Mouse (Mus musculus): ENCODE results near the gene Slc19a2. TPM values are rescaled to one million over a fixed set of nuclear protein-coding genes. Genes with fewer than 3 reads are reported as not detected.

The Slc19a2 gene
- polyA plus RNA-seq, 1 experiment: 8.2 TPM

DNA sequence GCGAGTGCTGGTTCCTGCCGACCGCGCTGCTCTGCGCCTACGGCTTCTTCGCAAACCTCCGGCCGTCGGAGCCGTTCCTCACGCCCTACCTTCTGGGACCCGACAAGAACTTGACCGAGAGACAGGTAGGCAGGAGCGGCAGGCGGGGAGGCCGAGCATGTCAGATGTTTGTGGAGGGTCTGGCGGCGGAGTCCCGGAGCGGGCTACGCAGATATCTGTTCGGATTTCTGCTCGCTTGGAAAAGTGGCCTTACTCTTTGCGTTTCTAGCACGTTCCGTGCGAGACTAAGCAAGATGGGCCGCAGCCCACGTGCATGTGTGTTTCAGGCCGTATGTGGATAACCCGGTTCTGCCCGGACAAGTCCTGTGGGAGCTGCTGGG lies 476 bp downstream of the Slc19a2 start:
- Histone ChIP-seq H3K36me3 (ENCODE audit: control insufficient read depth, insufficient read depth, low read length) (no peaks in the 10 kb centered on the region), H3K27me3 (ENCODE audit: control insufficient read depth, insufficient read depth, low read length) (no peaks in the 10 kb centered on the region; the same call in 1 of the 2 replicates), H3K27ac (ENCODE audit: control insufficient read depth, insufficient read depth, low read length) (no peak overlapping the region), H3K4me1 (replicated peaks; ENCODE audit: control insufficient read depth, insufficient read depth, low read length) (peaks cover 12% of the 10 kb centered on the region), H3K4me3 (ENCODE audit: control insufficient read depth, insufficient read depth, low read length) (peak overlapping the region; percentile 95)
- TF ChIP-seq CTCF (IDR thresholded peaks at IDR 0.05; ENCODE audit: borderline replicate concordance, control insufficient read depth, extremely low read depth, insufficient read depth, low read length, poor library complexity) (no peak), POLR2A (IDR thresholded peaks at IDR 0.05; ENCODE audit: control insufficient read depth, extremely low read depth, insufficient read depth, low read length, poor library complexity) (no peak)
- under 1% methylated on average over 33 of the region's 33 CpGs for WGBS
- no peak for DNase-seq

DNA sequence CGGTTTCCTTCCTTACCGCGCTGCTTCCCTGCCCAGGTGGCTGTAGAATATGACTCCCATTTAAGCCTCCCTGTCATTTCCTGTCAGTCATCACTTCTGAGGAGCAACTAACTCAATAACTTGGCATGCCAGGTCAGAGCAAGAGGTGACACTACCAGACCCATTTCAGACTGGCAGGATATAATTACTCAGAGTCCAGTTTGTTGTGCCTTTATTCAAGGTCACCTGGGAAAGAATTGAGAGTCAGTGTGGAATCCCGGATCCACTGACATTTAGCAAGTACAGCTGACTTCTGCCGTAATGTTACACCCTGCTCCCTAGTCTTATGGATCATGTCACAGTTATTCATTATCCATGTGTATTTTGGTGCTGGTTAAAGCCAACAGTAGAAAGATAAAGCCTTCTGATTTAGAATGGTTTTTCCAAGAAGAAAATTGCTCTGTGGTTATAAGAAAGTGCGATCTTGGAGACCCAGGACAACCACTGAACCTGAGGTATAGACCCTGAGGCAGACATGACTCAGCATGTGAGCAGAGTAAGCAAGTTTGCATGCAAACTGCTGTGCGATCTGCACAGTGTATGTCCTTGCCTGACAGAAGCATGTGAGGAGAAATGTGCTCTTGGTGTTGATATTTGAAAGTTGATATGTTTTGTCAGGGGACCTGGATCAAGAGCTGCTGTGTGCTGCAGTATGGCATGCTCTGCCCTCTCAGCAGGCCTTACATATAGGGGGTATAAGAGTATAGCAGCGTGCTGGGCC lies 1.7 kb downstream of the Slc19a2 start:
- Histone ChIP-seq H3K27ac (ENCODE audit: control insufficient read depth, insufficient read depth, low read length) (no peak overlapping the region), H3K4me1 (replicated peaks; ENCODE audit: control insufficient read depth, insufficient read depth, low read length) (peaks cover 12% of the 10 kb centered on the region), H3K27me3 (ENCODE audit: control insufficient read depth, insufficient read depth, low read length) (no peaks in the 10 kb centered on the region; the same call in 1 of the 2 replicates), H3K36me3 (ENCODE audit: control insufficient read depth, insufficient read depth, low read length) (no peaks in the 10 kb centered on the region), H3K4me3 (ENCODE audit: control insufficient read depth, insufficient read depth, low read length) (no peak overlapping the region)
- no peak for TF ChIP-seq POLR2A (IDR thresholded peaks at IDR 0.05; ENCODE audit: control insufficient read depth, extremely low read depth, insufficient read depth, low read length, poor library complexity)
- no peak for TF ChIP-seq CTCF (IDR thresholded peaks at IDR 0.05; ENCODE audit: borderline replicate concordance, control insufficient read depth, extremely low read depth, insufficient read depth, low read length, poor library complexity)
- 61% methylated on average over 8 of the region's 8 CpGs for WGBS
- DNase-seq: no peak

- no peak for DNase-seq
- 100% methylated on average over 1 of the region's 1 CpGs for WGBS
- peaks cover 12% of the 10 kb centered on the region for H3K4me1 ChIP-seq (replicated peaks; ENCODE audit: control insufficient read depth, insufficient read depth, low read length)
These were observed 2.6 kb downstream of the Slc19a2 start for GRCm38 (mm10) chr1:164251438-164251837.

DNA sequence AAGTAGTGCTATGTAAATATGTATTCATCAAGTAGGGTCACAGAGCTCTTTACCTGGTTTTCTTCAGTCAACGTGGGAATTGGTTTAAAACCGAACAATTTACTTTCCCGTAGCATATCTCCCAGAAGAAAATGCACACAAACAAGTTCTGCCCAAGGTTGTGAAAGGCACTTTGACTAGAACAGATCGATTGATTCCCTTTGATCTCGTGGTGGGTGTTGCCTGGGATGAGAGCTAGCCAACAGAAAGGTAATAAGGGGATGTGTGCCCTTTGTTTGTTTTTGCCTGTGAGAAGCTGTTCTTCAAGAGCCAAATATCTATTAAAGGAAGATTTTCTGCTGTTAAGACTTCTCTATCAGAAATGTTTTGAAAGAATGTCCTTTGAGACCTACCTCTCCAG lies 3.7 kb downstream of the Slc19a2 start:
- no peaks in the 10 kb centered on the region for H3K36me3 ChIP-seq (ENCODE audit: control insufficient read depth, insufficient read depth, low read length)
- WGBS: 90% methylated on average over 5 of the region's 5 CpGs
- H3K4me1 ChIP-seq (replicated peaks; ENCODE audit: control insufficient read depth, insufficient read depth, low read length): peaks cover 10% of the 10 kb centered on the region
- no peak overlapping the region for H3K4me3 ChIP-seq (ENCODE audit: control insufficient read depth, insufficient read depth, low read length)
- TF ChIP-seq POLR2A (IDR thresholded peaks at IDR 0.05; ENCODE audit: control insufficient read depth, extremely low read depth, insufficient read depth, low read length, poor library complexity) (no peak), CTCF (IDR thresholded peaks at IDR 0.05; ENCODE audit: borderline replicate concordance, control insufficient read depth, extremely low read depth, insufficient read depth, low read length, poor library complexity) (no peak)
- H3K27ac ChIP-seq (ENCODE audit: control insufficient read depth, insufficient read depth, low read length): no peak overlapping the region
- no peak for DNase-seq
- H3K27me3 ChIP-seq (ENCODE audit: control insufficient read depth, insufficient read depth, low read length): no peaks in the 10 kb centered on the region; the same call in 1 of the 2 replicates

More at GRCm38 (mm10) chr1:164251438-164251837, 2.6 kb downstream of the Slc19a2 start:
- Histone ChIP-seq H3K27me3 (ENCODE audit: control insufficient read depth, insufficient read depth, low read length) (no peaks in the 10 kb centered on the region; the same call in 1 of the 2 replicates), H3K36me3 (ENCODE audit: control insufficient read depth, insufficient read depth, low read length) (no peaks in the 10 kb centered on the region), H3K4me3 (ENCODE audit: control insufficient read depth, insufficient read depth, low read length) (no peak overlapping the region), H3K27ac (ENCODE audit: control insufficient read depth, insufficient read depth, low read length) (no peak overlapping the region)
- TF ChIP-seq POLR2A (IDR thresholded peaks at IDR 0.05; ENCODE audit: control insufficient read depth, extremely low read depth, insufficient read depth, low read length, poor library complexity) (no peak), CTCF (IDR thresholded peaks at IDR 0.05; ENCODE audit: borderline replicate concordance, control insufficient read depth, extremely low read depth, insufficient read depth, low read length, poor library complexity) (no peak)

DNA sequence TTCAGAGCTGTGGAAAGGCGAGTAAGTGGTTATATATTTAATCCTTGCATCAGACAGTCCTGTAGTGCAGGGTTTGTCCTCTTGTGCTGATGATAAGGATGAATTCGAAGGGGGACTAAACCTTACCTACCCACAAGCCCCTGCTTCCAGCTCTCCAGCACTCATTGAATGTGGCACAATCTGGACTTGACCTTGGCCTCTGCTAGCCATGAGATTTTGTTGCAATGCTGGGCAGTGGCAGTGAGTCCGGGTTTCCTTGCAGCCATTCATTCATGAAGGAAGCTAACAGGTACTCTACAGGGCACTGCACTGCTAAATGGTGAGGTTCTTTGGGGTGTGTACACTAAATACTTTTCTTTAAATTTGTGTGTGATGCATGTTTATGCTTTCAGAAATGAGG lies 6.0 kb downstream of the Slc19a2 start:
- Histone ChIP-seq H3K27ac (ENCODE audit: control insufficient read depth, insufficient read depth, low read length) (no peak overlapping the region), H3K4me1 (replicated peaks; ENCODE audit: control insufficient read depth, insufficient read depth, low read length) (peaks cover 3% of the 10 kb centered on the region; the same call in 1 of the 2 replicates), H3K27me3 (ENCODE audit: control insufficient read depth, insufficient read depth, low read length) (no peaks in the 10 kb centered on the region; the same call in 1 of the 2 replicates), H3K36me3 (ENCODE audit: control insufficient read depth, insufficient read depth, low read length) (no peaks in the 10 kb centered on the region), H3K4me3 (ENCODE audit: control insufficient read depth, insufficient read depth, low read length) (no peak overlapping the region)
- TF ChIP-seq CTCF (IDR thresholded peaks at IDR 0.05; ENCODE audit: borderline replicate concordance, control insufficient read depth, extremely low read depth, insufficient read depth, low read length, poor library complexity): no peak
- no peak for TF ChIP-seq POLR2A (IDR thresholded peaks at IDR 0.05; ENCODE audit: control insufficient read depth, extremely low read depth, insufficient read depth, low read length, poor library complexity)
- 91% methylated on average over 3 of the region's 3 CpGs for WGBS
- DNase-seq: no peak

- Histone ChIP-seq H3K36me3 (ENCODE audit: control insufficient read depth, insufficient read depth, low read length) (peaks cover 10% of the 10 kb centered on the region), H3K4me3 (ENCODE audit: control insufficient read depth, insufficient read depth, low read length) (no peak overlapping the region), H3K4me1 (replicated peaks; ENCODE audit: control insufficient read depth, insufficient read depth, low read length) (no peaks in the 10 kb centered on the region), H3K27me3 (ENCODE audit: control insufficient read depth, insufficient read depth, low read length) (no peaks in the 10 kb centered on the region), H3K27ac (ENCODE audit: control insufficient read depth, insufficient read depth, low read length) (no peak overlapping the region)
- no peak for DNase-seq
- WGBS: 97% methylated on average over 16 of the region's 16 CpGs
- no peak for TF ChIP-seq POLR2A (IDR thresholded peaks at IDR 0.05; ENCODE audit: control insufficient read depth, extremely low read depth, insufficient read depth, low read length, poor library complexity)
- TF ChIP-seq CTCF (IDR thresholded peaks at IDR 0.05; ENCODE audit: borderline replicate concordance, control insufficient read depth, extremely low read depth, insufficient read depth, low read length, poor library complexity): no peak
These were observed 11.6 kb downstream of the Slc19a2 start for GRCm38 (mm10) chr1:164260171-164261028.

All from thymus, adult 2 months (tissue).